8 mouse cellular contexts compared by ENCODE assay signal in genomic region chr12:53248101-53248727, GRCm38 (mm10). TPM values are rescaled to one million over a fixed set of nuclear protein-coding genes. Genes with fewer than 3 reads are reported as not detected.
DNase-seq lines count a peak whose midpoint lies in the region; ATAC-seq and TF ChIP-seq lines count a peak whose summit lies in the region.

Npas3 (plus strand) TSS chr12:53248677.

- H3K9me3 ChIP-seq in lung, embryonic 15.5 days = no peaks in the 10 kb centered on the region
- H3K9me3 ChIP-seq in liver, embryonic 16.5 days (replicated peaks; ENCODE audit: control insufficient read depth, low read length) = no peaks in the 10 kb centered on the region

- 1% methylated on average over 58 of the region's 62 CpGs for WGBS in lung, embryonic 15.5 days
- under 1% methylated on average over 46 of the region's 62 CpGs for WGBS in liver, embryonic 16.5 days (ENCODE audit: insufficient replicate concordance)
- 2% methylated on average over 59 of the region's 62 CpGs for WGBS in small intestine, adult 2 months

- TF ChIP-seq CTCF in small intestine, adult 2 months (IDR thresholded peaks at IDR 0.05; ENCODE audit: extremely low read depth, insufficient read length, insufficient replicate concordance, low read depth, low read length) = no peak

- no peak for ATAC-seq in lung, embryonic 15.5 days (ENCODE audit: borderline replicate concordance, extremely low read depth, low FRiP score, low TSS enrichment)
- no peak for ATAC-seq in liver, embryonic 16.5 days (ENCODE audit: low read depth)

- no peaks in the 10 kb centered on the region for H3K36me3 ChIP-seq in lung, embryonic 15.5 days
- H3K36me3 ChIP-seq in liver, embryonic 16.5 days (ENCODE audit: control insufficient read depth, insufficient read depth) = no peaks in the 10 kb centered on the region
- no peaks in the 10 kb centered on the region for H3K36me3 ChIP-seq in small intestine, adult 2 months (ENCODE audit: control insufficient read depth, insufficient read depth, low read length)

- no peak for DNase-seq in lung, postnatal 36 days
- peak; percentile 40 to 45 for DNase-seq in cerebellum, postnatal 14 days
- peak; percentile 9 to 30 for DNase-seq in frontal cortex, postnatal 25 days (ENCODE audit: low spot score in 2 of 2)
- DNase-seq in kidney, postnatal 4 days = peak; percentile 35 to 58
- DNase-seq in natural killer cell, adult 2 months (ENCODE audit: low spot score in 2 of 2) = no peak

- no peak within 1 kb of the TSS for H3K27ac ChIP-seq in lung, embryonic 15.5 days
- no peak within 1 kb of the TSS for H3K27ac ChIP-seq in liver, embryonic 16.5 days (ENCODE audit: low read length)
- no peak within 1 kb of the TSS for H3K27ac ChIP-seq in small intestine, adult 2 months (ENCODE audit: insufficient read depth, low read depth, low read length)

- H3K4me1 ChIP-seq in lung, embryonic 15.5 days = peaks cover 33% of the 10 kb centered on the region
- H3K4me1 ChIP-seq in liver, embryonic 16.5 days (ENCODE audit: control insufficient read depth, low read depth, low read length) = no peaks in the 10 kb centered on the region
- no peaks in the 10 kb centered on the region for H3K4me1 ChIP-seq in small intestine, adult 2 months (ENCODE audit: control insufficient read depth, insufficient read depth, insufficient read length, low read length)

- H3K4me3 ChIP-seq in lung, embryonic 15.5 days = peak within 1 kb of the TSS; percentile 44
- peak within 1 kb of the TSS; percentile 36 for H3K4me3 ChIP-seq in liver, embryonic 16.5 days (ENCODE audit: low read depth, low read length)
- H3K4me3 ChIP-seq in small intestine, adult 2 months (ENCODE audit: low read depth, low read length) = peak within 1 kb of the TSS; percentile 18; the same call in 1 of the 2 replicates

- TF ChIP-seq POLR2A in small intestine, adult 2 months (IDR thresholded peaks at IDR 0.05; ENCODE audit: low read depth, low read length) = no peak

- H3K27me3 ChIP-seq in lung, embryonic 15.5 days = peaks cover 80% of the 10 kb centered on the region
- peaks cover 71% of the 10 kb centered on the region for H3K27me3 ChIP-seq in liver, embryonic 16.5 days (ENCODE audit: control insufficient read depth, insufficient read depth, low read depth, low read length)
- H3K27me3 ChIP-seq in small intestine, adult 2 months (ENCODE audit: control insufficient read depth, insufficient read depth, low read length) = peaks cover 51% of the 10 kb centered on the region

- no peak within 1 kb of the TSS for H3K9ac ChIP-seq in lung, embryonic 15.5 days
- no peak within 1 kb of the TSS for H3K9ac ChIP-seq in liver, embryonic 16.5 days (ENCODE audit: low read depth, low read length)

- H3K4me2 ChIP-seq in lung, embryonic 15.5 days = peak within 1 kb of the TSS; percentile 94
- peak within 1 kb of the TSS; percentile 39 for H3K4me2 ChIP-seq in liver, embryonic 16.5 days (ENCODE audit: low read depth, low read length)

RNA-seq across cellular contexts. Expression of gene Npas3, which starts in this region (rescaled TPM):
- polyA plus RNA-seq in lung, embryonic 15.5 days (2015; fragmentation: Nextera tagmentation; extraction: Ambion mirVana) = 0.48 and 0.59 TPM in 2 replicates
- 0.12 and 0.26 TPM in 2 replicates for polyA plus RNA-seq in liver, embryonic 16.5 days (2015; fragmentation: Nextera tagmentation; extraction: Ambion mirVana)
- polyA plus RNA-seq in small intestine, adult 2 months (2012; rRNA removed) = 0.01 and 0.13 TPM in 2 replicates

Comparison
In these comparisons a context has a peak if more than half of its experiments do, and no peak if none do; other contexts are left out.
1. DNase-seq: peak in cerebellum, postnatal 14 days (2 of 2), frontal cortex, postnatal 25 days (2 of 2) and kidney, postnatal 4 days (2 of 2); none in lung, postnatal 36 days (single experiment) and natural killer cell, adult 2 months (0 of 2).
2. Peak in every context shown above with its lines, with median percentiles within 50 percentile points of each other: H3K4me3 ChIP-seq.